Mouse (Mus musculus) left cerebral cortex, postnatal 36 days (tissue): ENCODE measurements around the gene Cfap43. TPM values are rescaled to one million over a fixed set of nuclear protein-coding genes. Genes with fewer than 3 reads are reported as not detected.
"Not testable (repeated sequence)": the region's sequence is repeated elsewhere in the genome, so short reads cannot be mapped to it uniquely, and the experiment has no call there.

ENCODE experiments used
- DNase-seq, 2 experiments: peaks; one replicate each; pipeline ENCODE4 v3.0.0; 2021 to 2022; ENCODE audit warnings: low spot score in 2 of 2, mixed read lengths in 1 of 2
- intact Hi-C: fragments of 180-260 bp; cut with DNase I; formaldehyde crosslinking; loops from one replicate; pipeline ENCODE4 v1.15.1; 2025
- total RNA-seq, 2 experiments: library from RNA; stranded (reverse); gene quantifications; 2 replicates each; pipeline ENCODE4 v1.2.3; 2021

Cfap43 gene
- total RNA-seq, 2 experiments from 2014 or later: 0.29 to 0.39 TPM

GRCm38 (mm10) chr19:47864721-47865120 lies 54.4 kb downstream of the Cfap43 start:
- intact Hi-C loops: no loop called here
- DNase-seq: no peak

GRCm38 (mm10) chr19:47864051-47864450 lies 55.0 kb downstream of the Cfap43 start:
- intact Hi-C loops: no loop called here
- no peak for DNase-seq

- intact Hi-C loops: no loop called here
- DNase-seq: no peak
These were observed 56.5 kb downstream of the Cfap43 start for GRCm38 (mm10) chr19:47862581-47862980.

- intact Hi-C loops: no loop called here
- DNase-seq: no peak
These were observed 59.9 kb downstream of the Cfap43 start for GRCm38 (mm10) chr19:47859180-47859579.

GRCm38 (mm10) chr19:47857957-47858942 lies 60.8 kb downstream of the Cfap43 start:
- no peak for DNase-seq
- intact Hi-C loops: no loop called here

- DNase-seq: peak; percentile 88 to 89
- intact Hi-C loops: no loop called here
These were observed 64.0 kb downstream of the Cfap43 start, which contains the start of gene Gsto1 for GRCm38 (mm10) chr19:47854796-47855783. Gsto1 (plus strand) TSS chr19:47854970.

GRCm38 (mm10) chr19:47853951-47854795 lies 64.9 kb downstream of the Cfap43 start:
- intact Hi-C loops: no loop called here
- DNase-seq: no peak

GRCm38 (mm10) chr19:47853053-47853452 lies 66.0 kb downstream of the Cfap43 start:
- DNase-seq: no peak
- intact Hi-C loops: no loop called here

- DNase-seq, intact Hi-C loops: not testable (repeated sequence)
These were observed 67.0 kb downstream of the Cfap43 start for GRCm38 (mm10) chr19:47852131-47852530.

- intact Hi-C loops: no loop called here
- DNase-seq: no peak
These were observed 69.4 kb downstream of the Cfap43 start for GRCm38 (mm10) chr19:47849735-47850134.

- DNase-seq, intact Hi-C loops: not testable (repeated sequence)
These were observed 77.9 kb downstream of the Cfap43 start for GRCm38 (mm10) chr19:47841234-47841633.

- no peak for DNase-seq
- intact Hi-C loops: no loop called here
These were observed 81.6 kb downstream of the Cfap43 start for GRCm38 (mm10) chr19:47837527-47837901.

GRCm38 (mm10) chr19:47836701-47837526 lies 82.2 kb downstream of the Cfap43 start:
- DNase-seq: peak; percentile 48 to 66
- intact Hi-C loops: no loop called here

GRCm38 (mm10) chr19:47835776-47836175 lies 83.3 kb downstream of the Cfap43 start:
- DNase-seq: no peak
- intact Hi-C loops: no loop called here

GRCm38 (mm10) chr19:47834614-47835013 lies 84.5 kb downstream of the Cfap43 start:
- intact Hi-C loops: no loop called here
- DNase-seq: no peak

GRCm38 (mm10) chr19:47832316-47832715 lies 86.8 kb downstream of the Cfap43 start:
- no peak for DNase-seq
- intact Hi-C loops: no loop called here

GRCm38 (mm10) chr19:47831111-47831510 lies 88.0 kb downstream of the Cfap43 start:
- intact Hi-C loops: no loop called here
- no peak for DNase-seq

- DNase-seq: no peak
- intact Hi-C loops: no loop called here
These were observed 89.1 kb downstream of the Cfap43 start for GRCm38 (mm10) chr19:47829913-47830450.
